Mouse (Mus musculus) yolk sac, embryonic 10.5 days (tissue): ENCODE data around the gene Mapk11.

Experiments
- DNase-seq: peaks from one replicate; pipeline ENCODE4 v3.0.0-alpha.2; 2017; ENCODE audit warnings: low spot score

The Mapk11 gene

DNA sequence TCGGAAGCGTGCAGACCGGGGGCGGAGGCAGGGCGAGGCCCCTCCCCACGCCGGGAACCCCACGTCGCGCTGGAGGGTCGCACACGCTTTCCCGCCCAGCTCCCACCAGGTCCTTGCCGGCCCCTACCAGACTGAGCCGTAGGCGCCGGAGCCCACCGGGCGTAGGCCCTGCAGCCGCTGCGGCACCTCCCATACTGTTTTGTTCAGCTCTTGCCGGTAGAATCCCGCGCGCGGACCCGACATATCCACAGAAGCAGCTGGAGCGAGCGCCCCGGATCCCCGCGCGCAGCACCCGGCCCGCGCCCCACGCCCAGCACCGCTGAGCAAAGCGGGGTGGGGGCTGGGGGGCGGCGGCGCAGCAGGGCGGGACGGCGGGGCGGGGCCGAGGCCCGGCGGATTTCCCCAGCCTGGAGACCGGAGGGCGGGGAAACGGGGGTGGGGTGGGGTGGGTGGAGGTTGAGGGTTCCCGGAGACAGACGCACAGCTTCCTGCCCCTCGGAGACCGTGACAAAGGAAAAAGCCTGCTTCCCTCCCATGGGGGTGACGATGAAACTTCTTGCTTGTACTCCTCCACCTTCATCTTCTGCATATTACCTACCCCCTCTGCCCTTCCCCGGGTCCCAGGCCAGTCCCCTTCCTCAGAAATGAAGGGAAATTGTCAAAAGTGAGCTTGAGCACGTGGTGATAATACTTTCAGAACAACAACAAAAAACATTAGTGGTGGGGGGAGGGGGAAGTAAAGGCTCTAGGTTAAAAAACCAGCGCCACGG is at the start of gene Mapk11:
Mapk11 (minus strand) TSS at position 358 of the 770 bp plus-strand sequence.
- DNase-seq = peak; percentile 61

GRCm38 (mm10) chr15:89197056-89197455 is 47.6 kb upstream of the Mapk11 start:
- no peak for DNase-seq

GRCm38 (mm10) chr15:89196313-89196706 is 46.9 kb upstream of the Mapk11 start, which contains the start of gene Dennd6b:
Gene Dennd6b, minus strand, starts transcription at chr15:89196496.
- peak; percentile 96 for DNase-seq

DNA sequence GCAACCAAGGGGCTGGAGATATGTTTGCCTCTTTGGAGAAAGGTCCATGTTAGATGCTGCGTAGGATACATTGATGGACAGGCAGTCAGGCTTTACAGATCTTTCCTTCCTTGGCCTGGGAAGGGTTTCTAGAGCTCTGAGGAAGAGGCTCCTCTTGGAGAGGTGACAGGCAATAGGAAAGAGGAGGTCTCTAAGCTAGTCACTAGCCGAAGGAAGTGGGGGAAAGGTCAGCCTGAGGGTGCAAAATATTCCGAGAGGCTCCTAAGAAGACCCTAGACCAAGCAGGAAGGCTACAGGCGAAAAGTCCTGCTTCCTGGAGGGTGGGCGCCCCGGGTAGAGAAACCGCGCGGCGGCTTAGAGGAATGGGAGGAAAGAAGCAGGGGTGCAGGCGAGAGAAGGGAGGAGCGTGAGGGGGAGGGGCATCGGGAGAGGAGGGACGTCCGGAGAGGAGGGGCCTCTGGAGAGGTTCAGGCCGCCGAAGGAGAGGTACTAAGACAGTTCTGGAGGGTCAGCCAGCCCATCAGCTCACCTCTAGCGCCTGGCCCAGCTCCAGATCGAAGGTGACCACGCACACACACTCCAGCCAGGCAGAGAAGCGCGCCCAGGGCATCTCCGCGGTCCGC is 46.4 kb upstream of the Mapk11 start:
- DNase-seq = peak; percentile 93

DNA sequence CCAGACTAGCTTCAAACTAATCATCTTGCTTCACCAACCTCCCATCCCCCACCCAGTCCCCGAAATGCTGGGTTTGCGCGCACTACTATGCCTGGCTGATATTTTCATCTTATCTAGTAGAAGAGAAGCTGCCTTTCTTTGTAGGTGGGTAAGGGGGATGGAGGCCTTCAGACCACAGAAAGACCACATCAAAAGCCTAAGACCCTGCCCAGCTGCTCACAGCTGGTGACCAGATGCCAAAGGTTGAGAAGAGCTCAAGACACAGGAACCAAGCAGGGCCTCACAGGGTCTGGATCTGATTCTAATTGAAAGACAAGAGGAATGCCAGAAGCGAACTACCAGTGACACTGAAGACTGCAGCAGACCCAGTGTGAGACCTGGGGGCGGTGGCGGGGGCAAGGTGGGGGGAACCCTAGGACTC is 45.8 kb upstream of the Mapk11 start:
- DNase-seq = peak; percentile 36

DNA sequence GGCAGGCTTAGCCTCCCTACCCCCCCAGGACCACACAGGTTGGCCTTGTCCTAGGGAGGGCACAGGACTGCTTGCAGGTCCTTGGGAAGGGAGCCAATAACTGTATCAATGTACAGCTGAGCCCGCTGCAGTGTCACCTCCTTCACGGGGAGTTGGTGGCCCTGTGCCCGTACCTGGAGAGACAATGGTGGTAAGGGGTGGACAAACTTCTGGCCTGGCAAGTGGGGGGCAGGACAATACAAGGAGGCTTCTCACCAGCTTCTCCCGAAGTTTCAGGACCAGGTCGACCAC is 35.5 kb upstream of the Mapk11 start:
- DNase-seq = no peak

GRCm38 (mm10) chr15:89184141-89184936 is 34.9 kb upstream of the Mapk11 start:
- DNase-seq = no peak

- DNase-seq = no peak
Measured at GRCm38 (mm10) chr15:89182842-89183241, 33.4 kb upstream of the Mapk11 start.

GRCm38 (mm10) chr15:89182328-89182741 is 32.9 kb upstream of the Mapk11 start:
- peak; percentile 51 for DNase-seq

DNA sequence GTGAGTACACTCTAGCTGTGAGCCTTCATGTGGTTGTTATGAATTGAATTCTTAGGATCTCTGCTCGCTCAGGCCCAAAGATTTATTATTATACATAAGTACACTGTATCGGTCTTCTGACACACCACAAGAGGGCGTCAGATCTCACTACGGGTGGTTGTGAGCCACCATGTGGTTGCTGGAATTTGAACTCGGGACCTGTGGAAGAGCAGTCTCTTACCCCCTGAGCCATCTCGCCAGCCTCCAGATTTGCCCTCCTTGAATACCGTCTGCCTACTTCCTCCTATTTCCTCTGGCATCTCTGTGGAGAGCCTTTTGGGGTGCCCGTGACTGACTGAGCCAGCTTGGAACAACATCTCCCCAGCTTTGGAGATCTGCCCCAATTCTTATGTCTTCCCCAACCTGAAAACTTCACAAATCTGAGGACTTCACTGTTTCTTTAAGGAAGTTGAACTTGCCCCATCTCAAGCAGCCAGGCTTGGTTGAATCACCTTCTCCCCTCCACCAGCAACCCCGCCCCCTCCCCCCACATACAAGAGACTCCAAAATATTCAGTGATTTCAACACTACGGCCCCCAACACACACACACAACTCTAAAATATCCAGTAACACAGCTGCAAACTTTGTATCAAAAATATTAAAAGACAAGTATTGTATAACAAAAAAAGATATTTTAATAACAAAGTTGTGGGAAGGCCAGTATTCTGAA is 32.3 kb upstream of the Mapk11 start:
- DNase-seq = no peak

GRCm38 (mm10) chr15:89180571-89181229 is 31.3 kb upstream of the Mapk11 start, which contains the start of gene Plxnb2:
Gene Plxnb2, minus strand, starts transcription at chr15:89180788.
- DNase-seq = peak; percentile 90

DNA sequence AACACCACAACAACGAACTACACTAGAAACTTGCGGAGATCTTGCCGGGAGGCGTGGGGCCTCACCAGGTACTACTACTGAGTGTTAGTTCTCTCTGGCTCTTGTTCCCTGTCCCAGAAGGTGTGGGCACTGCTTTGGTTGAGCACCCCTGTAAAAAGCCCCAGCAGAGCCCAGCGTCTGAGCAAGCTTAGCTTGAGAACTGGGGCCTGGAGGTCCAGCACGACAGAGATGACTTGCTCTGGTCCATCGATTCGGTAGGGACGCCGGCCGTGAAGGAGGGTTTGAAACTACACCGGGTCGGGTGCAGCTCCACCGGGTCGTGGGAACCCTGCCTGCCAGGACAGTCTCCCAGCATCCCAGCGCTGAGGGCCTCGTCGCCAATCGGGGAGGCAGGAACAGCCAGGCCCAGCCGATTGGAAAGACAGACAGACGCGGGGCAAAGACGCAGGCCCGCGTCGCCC is 30.7 kb upstream of the Mapk11 start:
- DNase-seq = no peak

DNA sequence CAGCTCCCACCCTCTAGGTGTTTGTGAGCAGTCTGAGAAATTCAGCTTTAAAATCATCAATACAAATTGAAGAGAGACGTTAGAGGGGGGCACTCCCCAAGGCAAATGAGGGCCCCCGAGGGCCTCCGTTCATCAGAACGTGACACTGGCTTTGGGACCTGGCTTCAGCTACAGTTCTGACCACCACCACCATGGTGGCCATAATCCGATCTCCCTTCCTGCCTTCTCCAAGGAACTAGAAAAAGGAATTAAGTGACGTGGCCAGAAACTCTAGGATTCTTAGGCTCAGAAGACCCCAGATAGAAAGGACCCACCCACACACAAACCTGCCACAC is 30.2 kb upstream of the Mapk11 start:
- DNase-seq = no peak

GRCm38 (mm10) chr15:89178954-89179629 is 29.7 kb upstream of the Mapk11 start:
- peak; percentile 92 for DNase-seq

DNA sequence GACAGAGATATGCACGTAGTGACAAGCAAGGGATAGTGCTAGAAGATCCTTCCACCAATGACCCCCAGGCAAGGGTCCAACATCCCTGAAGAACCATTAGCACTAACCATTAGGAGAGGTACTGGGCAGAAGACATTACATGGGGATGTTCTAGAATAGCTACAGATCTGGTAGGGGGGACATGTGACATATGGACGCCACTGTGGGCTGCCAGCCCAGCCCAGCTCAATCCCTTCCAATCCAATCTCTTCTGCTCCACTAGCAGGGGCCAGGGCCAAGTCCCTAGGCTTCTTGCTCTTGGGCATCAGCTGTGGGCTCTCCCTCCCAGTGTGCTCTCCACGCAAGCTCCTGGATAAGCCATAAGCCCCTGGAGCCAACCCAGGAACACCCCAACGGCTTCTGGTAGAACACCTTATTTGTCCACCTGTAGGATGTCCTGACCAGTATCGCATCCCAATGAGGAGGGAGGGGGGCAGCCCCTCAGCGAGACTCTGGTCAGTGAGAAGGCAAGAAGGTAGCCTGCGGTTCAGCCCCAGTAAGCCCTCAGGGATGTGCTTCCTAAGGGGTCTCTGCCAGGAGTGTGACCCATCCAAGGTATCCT is 28.9 kb upstream of the Mapk11 start:
- DNase-seq = no peak

GRCm38 (mm10) chr15:89177576-89178259 is 28.3 kb upstream of the Mapk11 start:
- DNase-seq = peak; percentile 85

GRCm38 (mm10) chr15:89177121-89177520 is 27.7 kb upstream of the Mapk11 start:
- DNase-seq = peak; percentile 72

DNA sequence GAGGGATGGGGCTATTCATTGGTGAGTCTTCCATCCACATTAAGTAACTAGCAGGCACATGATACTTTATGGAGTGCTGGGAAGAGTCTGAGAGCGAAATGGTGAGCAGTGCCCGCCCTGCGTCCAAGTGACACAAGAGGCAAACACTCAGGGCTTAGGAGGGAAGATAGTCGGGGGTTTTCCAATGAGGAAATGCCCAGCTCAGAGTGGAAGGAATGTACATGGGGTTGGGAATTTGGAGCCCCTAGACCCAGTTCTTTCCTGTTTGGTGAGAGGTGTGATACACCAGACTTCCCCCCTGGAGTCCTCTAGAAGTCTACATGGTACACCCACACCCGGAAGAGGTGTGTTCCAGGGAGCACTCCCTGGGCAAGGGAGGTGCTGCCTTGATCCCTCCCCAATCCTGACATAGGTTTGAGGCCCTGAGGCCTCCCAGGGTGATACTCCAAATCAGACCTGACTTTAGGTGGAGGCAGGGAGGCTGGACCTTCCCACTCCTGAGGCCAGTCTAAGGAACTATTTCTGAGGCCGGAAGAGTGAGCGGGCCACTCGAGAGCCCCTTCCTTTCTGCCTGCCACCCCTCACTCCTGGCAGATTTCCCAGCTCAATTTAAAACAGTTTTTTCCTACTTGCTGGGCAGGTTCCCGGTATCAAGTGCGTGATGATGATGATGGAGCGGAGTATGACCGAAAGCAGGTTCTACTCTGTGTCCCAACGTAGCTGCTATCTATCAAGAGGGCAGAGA is 26.2 kb upstream of the Mapk11 start:
- no peak for DNase-seq

DNA sequence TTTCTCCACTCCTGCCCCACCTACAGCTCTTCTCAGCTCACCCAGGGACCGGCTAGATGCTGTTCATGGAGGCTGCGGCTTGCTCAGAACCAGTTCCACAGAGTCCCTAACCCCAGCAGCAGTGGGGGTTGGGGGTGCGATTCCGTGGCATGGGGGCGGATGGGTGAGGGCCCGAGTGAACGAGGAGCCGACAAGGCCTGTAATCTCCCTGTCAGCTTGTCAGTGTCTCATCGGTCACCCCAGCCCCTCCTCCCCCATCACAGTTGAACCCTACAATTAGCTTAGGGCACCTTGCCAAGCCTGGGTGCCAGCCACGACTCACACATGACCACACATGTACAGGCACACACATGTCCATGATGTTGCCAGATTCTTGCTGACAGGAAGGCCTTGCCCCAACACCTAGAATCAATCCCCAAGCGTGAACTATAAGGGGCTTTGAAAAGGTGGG is 25.5 kb upstream of the Mapk11 start:
- no peak for DNase-seq
